Mouse (Mus musculus): ENCODE measurements around the gene Sdccag8.
"Not testable (repeated sequence)": the region's sequence is repeated elsewhere in the genome, so short reads cannot be mapped to it uniquely, and the experiment has no call there.

DNA sequence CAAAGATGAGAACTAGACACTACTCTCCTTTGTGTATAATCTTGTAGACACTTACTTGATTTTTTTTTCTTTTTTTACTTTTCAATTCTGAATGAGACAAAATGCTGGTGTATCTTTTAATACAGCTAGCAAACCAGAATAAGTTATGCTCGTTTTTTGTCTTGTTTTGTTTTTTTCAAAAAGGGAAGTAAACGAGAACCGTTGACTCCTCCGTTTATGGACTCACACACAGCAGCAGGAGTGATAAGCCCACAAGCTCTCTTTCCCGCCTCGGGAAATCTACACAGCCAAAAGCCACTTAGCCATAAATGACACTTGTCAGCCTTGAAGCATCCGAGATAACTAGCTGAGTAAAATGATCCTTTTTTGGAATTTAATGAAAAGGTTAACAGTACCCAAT is 22.1 kb downstream of the Sdccag8 start:
- TF ChIP-seq CTCF (IDR thresholded peaks at IDR 0.05; ENCODE audit: low read depth, low read length); POLR2A (IDR thresholded peaks at IDR 0.05; ENCODE audit: extremely low read depth, insufficient read depth, low read length): not testable (repeated sequence)

All from liver, adult 2 months (tissue).